Mouse (Mus musculus): ENCODE data around the gene Shisal1. TPM values are rescaled to one million over a fixed set of nuclear protein-coding genes. Genes with fewer than 3 reads are reported as not detected.
A peak's percentile ranks its signal among the peaks of the same experiment; 100 is the strongest.

The Shisal1 gene
- polyA plus RNA-seq, 1 experiment, result 36.5 TPM

DNA sequence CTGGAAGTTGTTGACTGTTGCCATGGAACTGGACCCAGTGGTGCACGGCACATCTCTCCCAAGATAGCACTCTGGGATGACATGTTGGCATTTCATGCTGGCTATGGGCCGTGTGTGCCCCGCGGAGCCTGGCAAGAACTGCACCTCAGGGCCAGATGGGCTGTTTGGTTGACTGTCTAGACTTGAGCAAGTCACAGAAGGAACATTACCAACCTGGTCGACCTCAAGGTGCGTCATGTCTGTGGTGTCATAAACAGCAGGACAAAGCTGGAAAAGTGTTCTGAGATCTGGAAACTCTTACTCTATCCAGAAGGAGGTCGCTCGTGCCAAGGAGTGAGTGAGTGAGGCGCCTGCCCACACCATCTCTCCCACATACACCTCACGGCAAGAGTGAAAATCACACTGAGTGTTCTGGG, 80.3 kb downstream of the Shisal1 start:
- TF ChIP-seq CTCF (IDR thresholded peaks at IDR 0.05; ENCODE audit: borderline replicate concordance, extremely low read depth, insufficient read depth, insufficient read length), result no peak
- DNase-seq (ENCODE audit: low read depth), result peak; percentile 50

DNA sequence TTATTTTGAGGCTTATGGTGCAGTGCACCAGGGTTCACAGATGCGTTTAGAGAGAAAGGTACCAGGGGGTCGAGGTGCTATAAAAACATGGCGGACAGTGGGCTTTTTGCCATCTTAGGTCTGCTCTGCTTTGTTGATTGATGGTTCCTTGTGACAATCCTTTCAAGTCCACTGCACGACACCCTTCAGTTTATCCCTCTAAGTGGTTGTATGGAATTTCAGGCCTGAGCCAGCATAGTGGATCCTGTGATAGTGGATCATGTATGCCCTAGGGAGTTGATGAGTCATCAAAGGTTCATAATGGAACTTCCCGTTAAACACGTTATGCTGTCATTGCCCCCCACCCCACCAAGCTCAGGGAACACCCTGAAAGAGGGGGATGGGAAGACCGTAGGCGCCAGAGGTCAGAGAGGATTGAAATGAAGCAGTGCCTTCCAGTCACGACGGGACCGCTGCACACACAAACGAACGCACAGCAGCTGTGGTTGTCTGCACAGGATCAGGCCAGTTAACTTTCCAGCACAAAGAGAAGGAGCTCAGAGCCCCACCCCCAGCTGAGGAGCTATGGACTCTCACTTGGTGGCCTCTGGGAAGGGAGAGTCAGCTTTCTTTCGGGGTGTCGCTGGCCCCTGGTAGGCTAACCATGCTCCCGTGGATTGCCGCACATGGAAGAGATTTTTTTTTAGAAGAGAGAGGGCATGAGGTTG, 81.1 kb downstream of the Shisal1 start:
- DNase-seq (ENCODE audit: low read depth), result peak; percentile 43
- TF ChIP-seq CTCF (IDR thresholded peaks at IDR 0.05; ENCODE audit: borderline replicate concordance, extremely low read depth, insufficient read depth, insufficient read length) (no peak), POLR2A (IDR thresholded peaks at IDR 0.05; ENCODE audit: borderline replicate concordance, extremely low read depth, insufficient read depth, insufficient read length, poor library complexity, severe bottlenecking) (no peak)

GRCm38 (mm10) chr15:84364746-84365145, 82.2 kb downstream of the Shisal1 start:
- TF ChIP-seq POLR2A (IDR thresholded peaks at IDR 0.05; ENCODE audit: borderline replicate concordance, extremely low read depth, insufficient read depth, insufficient read length, poor library complexity, severe bottlenecking) (no peak), CTCF (IDR thresholded peaks at IDR 0.05; ENCODE audit: borderline replicate concordance, extremely low read depth, insufficient read depth, insufficient read length) (no peak)
- DNase-seq (ENCODE audit: low read depth), result no peak

DNA sequence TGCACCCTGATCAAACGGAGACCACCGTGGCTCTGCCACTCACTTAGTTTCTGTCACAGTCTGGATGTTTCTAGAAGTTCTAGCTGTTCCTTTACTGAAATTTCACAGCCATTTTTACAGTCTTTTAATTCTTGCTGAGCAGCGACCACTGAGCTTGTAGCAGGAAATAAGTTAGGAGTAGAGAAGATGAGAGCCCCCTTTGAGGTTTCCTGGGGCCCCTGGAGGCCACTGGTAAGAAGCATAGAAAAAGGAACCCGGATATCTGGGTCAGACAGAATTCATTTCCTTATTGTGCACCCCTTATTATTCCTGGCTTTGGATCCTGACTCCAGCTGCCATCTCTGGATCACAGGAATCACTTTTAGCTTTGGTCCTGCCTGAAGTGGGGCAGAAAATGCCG, 91.8 kb downstream of the Shisal1 start:
- TF ChIP-seq CTCF (IDR thresholded peaks at IDR 0.05; ENCODE audit: borderline replicate concordance, extremely low read depth, insufficient read depth, insufficient read length) (no peak), POLR2A (IDR thresholded peaks at IDR 0.05; ENCODE audit: borderline replicate concordance, extremely low read depth, insufficient read depth, insufficient read length, poor library complexity, severe bottlenecking) (no peak)
- DNase-seq (ENCODE audit: low read depth), result no peak

- DNase-seq (ENCODE audit: low read depth), result peak; percentile 90
- TF ChIP-seq POLR2A (IDR thresholded peaks at IDR 0.05; ENCODE audit: borderline replicate concordance, extremely low read depth, insufficient read depth, insufficient read length, poor library complexity, severe bottlenecking), result no peak
- no peak for TF ChIP-seq CTCF (IDR thresholded peaks at IDR 0.05; ENCODE audit: borderline replicate concordance, extremely low read depth, insufficient read depth, insufficient read length)
Observed at GRCm38 (mm10) chr15:84351915-84352844, 94.7 kb downstream of the Shisal1 start.

DNA sequence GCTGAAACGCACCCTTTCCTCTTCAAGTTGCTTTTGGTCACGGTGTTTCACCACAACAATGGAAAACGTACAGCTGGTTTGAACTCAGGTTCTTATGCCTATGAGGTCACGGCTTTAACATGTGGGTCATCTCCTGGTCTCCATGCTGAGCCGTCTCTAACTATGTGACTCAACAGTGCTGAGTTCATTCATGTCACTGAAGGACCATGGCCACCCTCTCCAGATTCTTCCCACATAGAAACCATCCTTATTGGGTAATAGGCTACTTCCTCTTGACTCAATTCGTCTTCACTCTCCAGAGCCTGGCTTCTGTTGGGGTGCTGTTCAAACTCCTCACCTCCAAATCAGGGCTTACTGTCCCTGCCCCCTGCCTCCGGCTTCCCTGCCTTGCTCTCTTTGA, 95.6 kb downstream of the Shisal1 start:
- TF ChIP-seq POLR2A (IDR thresholded peaks at IDR 0.05; ENCODE audit: borderline replicate concordance, extremely low read depth, insufficient read depth, insufficient read length, poor library complexity, severe bottlenecking) (no peak), CTCF (IDR thresholded peaks at IDR 0.05; ENCODE audit: borderline replicate concordance, extremely low read depth, insufficient read depth, insufficient read length) (no peak)
- no peak for DNase-seq (ENCODE audit: low read depth)

GRCm38 (mm10) chr15:84349915-84350738, 96.8 kb downstream of the Shisal1 start:
- DNase-seq (ENCODE audit: low read depth), result no peak

DNA sequence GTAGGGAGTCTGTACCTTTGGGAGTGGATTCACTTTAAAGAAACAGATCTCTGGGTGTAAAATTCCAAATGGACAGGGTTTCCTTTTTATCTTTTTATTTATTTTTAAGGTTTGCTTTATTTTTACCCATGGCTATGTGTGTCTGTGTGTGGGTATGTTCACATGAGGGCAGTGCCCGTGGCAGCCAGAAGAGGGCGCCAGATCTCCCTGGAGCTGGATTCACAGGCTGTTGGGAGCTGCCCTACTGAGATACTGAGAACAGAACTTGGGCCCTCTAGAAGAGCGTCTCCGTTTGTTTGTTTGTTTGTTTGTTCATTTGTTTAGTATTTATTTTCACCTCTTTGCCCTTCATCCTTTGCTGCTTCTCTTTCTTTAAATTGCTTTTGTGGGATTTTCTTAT, 98.1 kb downstream of the Shisal1 start:
- peak; percentile 52; the same call in 1 of the 2 replicates for TF ChIP-seq CTCF (IDR thresholded peaks at IDR 0.05; ENCODE audit: borderline replicate concordance, extremely low read depth, insufficient read depth, insufficient read length)
- TF ChIP-seq POLR2A (IDR thresholded peaks at IDR 0.05; ENCODE audit: borderline replicate concordance, extremely low read depth, insufficient read depth, insufficient read length, poor library complexity, severe bottlenecking), result no peak
- no peak for DNase-seq (ENCODE audit: low read depth)

More at GRCm38 (mm10) chr15:84349915-84350738, 96.8 kb downstream of the Shisal1 start:
- TF ChIP-seq CTCF (IDR thresholded peaks at IDR 0.05; ENCODE audit: borderline replicate concordance, extremely low read depth, insufficient read depth, insufficient read length) (no peak), POLR2A (IDR thresholded peaks at IDR 0.05; ENCODE audit: borderline replicate concordance, extremely low read depth, insufficient read depth, insufficient read length, poor library complexity, severe bottlenecking) (no peak)

- DNase-seq (ENCODE audit: low read depth), result no peak
- TF ChIP-seq POLR2A (IDR thresholded peaks at IDR 0.05; ENCODE audit: borderline replicate concordance, extremely low read depth, insufficient read depth, insufficient read length, poor library complexity, severe bottlenecking), result no peak
Observed at GRCm38 (mm10) chr15:84340926-84341325, 106.0 kb downstream of the Shisal1 start.

DNA sequence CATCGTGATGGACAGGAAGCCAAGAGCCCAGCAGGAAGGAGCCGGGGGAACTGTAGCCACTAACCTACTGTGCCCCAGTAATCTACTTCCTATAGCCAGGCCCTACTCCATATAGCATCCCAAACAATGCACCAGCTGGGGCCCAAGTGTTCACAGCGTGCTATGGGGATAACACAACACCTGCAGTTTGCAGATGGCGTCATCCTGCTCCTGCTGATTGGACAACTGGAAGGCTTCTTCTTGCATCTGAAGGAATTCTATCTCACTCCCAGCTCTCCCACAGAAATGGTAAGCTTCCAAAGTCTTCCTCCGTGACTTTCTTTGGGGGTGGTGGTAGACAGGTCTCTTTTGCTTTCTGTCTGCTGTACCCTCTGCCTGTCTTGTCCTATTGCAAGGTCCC, 109.3 kb downstream of the Shisal1 start:
- no peak for DNase-seq (ENCODE audit: low read depth)
- TF ChIP-seq CTCF (IDR thresholded peaks at IDR 0.05; ENCODE audit: borderline replicate concordance, extremely low read depth, insufficient read depth, insufficient read length) (no peak), POLR2A (IDR thresholded peaks at IDR 0.05; ENCODE audit: borderline replicate concordance, extremely low read depth, insufficient read depth, insufficient read length, poor library complexity, severe bottlenecking) (no peak)

DNA sequence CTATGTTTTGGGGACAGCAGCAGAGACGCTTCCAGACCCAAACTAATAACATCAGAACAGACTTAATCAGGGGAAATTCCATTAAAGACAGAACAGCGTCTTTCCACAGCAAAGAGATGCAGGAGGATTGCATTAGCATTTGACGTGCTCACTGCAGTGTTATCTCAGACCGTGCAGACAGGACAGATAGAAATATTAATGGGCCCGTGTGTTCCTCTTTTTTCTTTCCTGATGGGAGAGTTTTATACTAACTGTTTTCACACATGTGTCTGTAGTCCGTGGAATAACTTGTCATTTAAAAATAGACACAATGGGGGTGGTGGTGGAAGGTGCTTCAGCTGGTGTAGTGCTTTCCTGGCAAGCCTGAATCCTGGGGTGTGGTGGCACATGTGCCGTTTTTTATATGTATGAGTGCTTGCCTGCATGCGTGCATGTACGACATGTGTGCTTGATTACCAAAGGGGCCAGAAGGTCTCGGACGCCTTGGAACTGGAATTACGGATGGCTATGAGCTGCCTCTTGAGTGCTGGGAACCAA, 110.5 kb downstream of the Shisal1 start:
- no peak for TF ChIP-seq POLR2A (IDR thresholded peaks at IDR 0.05; ENCODE audit: borderline replicate concordance, extremely low read depth, insufficient read depth, insufficient read length, poor library complexity, severe bottlenecking)
- no peak for TF ChIP-seq CTCF (IDR thresholded peaks at IDR 0.05; ENCODE audit: borderline replicate concordance, extremely low read depth, insufficient read depth, insufficient read length)
- DNase-seq (ENCODE audit: low read depth), result no peak

Measured in brain, embryonic 14.5 days (tissue).